Mouse (Mus musculus): Measurements from ENCODE around the gene Ube2e2. TPM values are rescaled to one million over a fixed set of nuclear protein-coding genes. Genes with fewer than 3 reads are reported as not detected.
"Not testable (repeated sequence)": the region's sequence is repeated elsewhere in the genome, so short reads cannot be mapped to it uniquely, and the experiment has no call there.

Gene Ube2e2
- polyA plus RNA-seq, 1 experiment from 2014 or later: 42.9 TPM

DNA sequence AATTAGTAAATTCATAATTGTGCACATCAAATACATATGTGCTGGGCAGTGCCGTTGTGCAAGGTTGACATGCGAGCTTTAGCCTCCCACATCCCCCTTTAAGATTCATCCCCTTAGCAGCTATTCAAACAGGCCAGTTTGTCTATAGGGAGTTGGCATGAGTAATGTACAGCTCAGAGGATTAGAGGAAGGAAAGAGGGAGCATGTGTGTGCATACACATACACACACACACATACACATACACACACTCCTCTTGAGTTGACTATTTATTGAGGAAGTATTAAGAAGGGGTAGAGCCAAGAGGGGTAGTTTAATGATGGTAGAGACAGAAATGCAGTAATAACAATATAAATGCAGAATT lies 339.5 kb downstream of the Ube2e2 start:
- WGBS: 93% methylated on average over 2 of the region's 2 CpGs
- H3K4me2 ChIP-seq: no peak overlapping the region
- H3K9ac ChIP-seq: no peak overlapping the region
- no peaks in the 10 kb centered on the region for H3K4me1 ChIP-seq (replicated peaks)
- no peak overlapping the region for H3K4me3 ChIP-seq
- ATAC-seq (ENCODE audit: insufficient number of reproducible peaks, low FRiP score): no peak
- H3K27ac ChIP-seq (ENCODE audit: poor library complexity, severe bottlenecking): no peak overlapping the region
- no peaks in the 10 kb centered on the region for H3K9me3 ChIP-seq (replicated peaks)
- no peaks in the 10 kb centered on the region for H3K27me3 ChIP-seq (replicated peaks)
- no peaks in the 10 kb centered on the region for H3K36me3 ChIP-seq

DNA sequence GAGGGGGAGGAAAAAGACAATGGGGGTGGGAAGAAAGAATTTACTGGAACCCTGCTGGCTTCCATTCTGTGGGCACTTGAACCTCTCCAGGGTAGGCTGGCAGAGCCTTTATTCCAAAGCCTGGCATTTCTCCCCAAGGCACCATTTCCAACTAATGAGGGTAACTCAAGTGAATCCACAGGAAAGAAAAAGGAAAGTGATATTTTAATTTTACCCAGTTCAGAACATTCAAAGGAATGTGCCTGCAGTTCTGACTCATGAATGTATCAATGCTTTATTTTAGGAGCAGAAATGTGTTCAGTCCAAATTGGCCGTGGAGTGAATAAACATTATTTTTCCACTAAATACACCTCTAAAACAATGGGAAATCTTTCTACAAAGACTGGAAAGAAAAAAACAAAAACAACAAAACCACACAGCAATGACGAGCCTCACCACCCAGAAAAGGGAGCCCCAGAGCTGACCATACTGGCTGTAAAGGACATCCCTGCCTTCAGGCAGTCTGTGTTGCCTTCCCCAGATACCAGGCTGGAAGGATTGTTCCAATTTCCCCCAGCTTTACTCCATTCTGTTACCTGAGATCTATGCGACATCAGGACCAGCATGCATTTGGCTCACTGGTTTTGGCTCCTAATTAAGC lies 340.0 kb downstream of the Ube2e2 start:
- H3K4me2 ChIP-seq: no peak overlapping the region
- no peaks in the 10 kb centered on the region for H3K27me3 ChIP-seq (replicated peaks)
- no peaks in the 10 kb centered on the region for H3K36me3 ChIP-seq
- H3K4me1 ChIP-seq (replicated peaks): no peaks in the 10 kb centered on the region
- H3K9me3 ChIP-seq (replicated peaks): no peaks in the 10 kb centered on the region
- H3K27ac ChIP-seq (ENCODE audit: poor library complexity, severe bottlenecking): no peak overlapping the region
- no peak overlapping the region for H3K4me3 ChIP-seq
- no peak for ATAC-seq (ENCODE audit: insufficient number of reproducible peaks, low FRiP score)
- 71% methylated on average over 3 of the region's 3 CpGs for WGBS
- no peak overlapping the region for H3K9ac ChIP-seq

- Histone ChIP-seq H3K36me3 (no peaks in the 10 kb centered on the region), H3K4me1 (replicated peaks) (no peaks in the 10 kb centered on the region; the same call in 1 of the 2 replicates), H3K27ac (ENCODE audit: poor library complexity, severe bottlenecking) (no peak overlapping the region), H3K4me2 (no peak overlapping the region), H3K9ac (no peak overlapping the region), H3K9me3 (replicated peaks) (no peaks in the 10 kb centered on the region), H3K4me3 (no peak overlapping the region), H3K27me3 (replicated peaks) (no peaks in the 10 kb centered on the region)
- WGBS: 64% methylated on average over 5 of the region's 5 CpGs
- no peak for ATAC-seq (ENCODE audit: insufficient number of reproducible peaks, low FRiP score)
These were observed 346.5 kb downstream of the Ube2e2 start for GRCm38 (mm10) chr14:18547541-18547940.

GRCm38 (mm10) chr14:18539092-18539491 lies 355.0 kb downstream of the Ube2e2 start:
- 74% methylated on average over 4 of the region's 4 CpGs for WGBS
- not testable (repeated sequence) for ATAC-seq (ENCODE audit: insufficient number of reproducible peaks, low FRiP score); H3K27me3 ChIP-seq (replicated peaks); H3K4me3 ChIP-seq; H3K4me2 ChIP-seq; H3K27ac ChIP-seq (ENCODE audit: poor library complexity, severe bottlenecking); H3K4me1 ChIP-seq (replicated peaks); H3K9ac ChIP-seq; H3K36me3 ChIP-seq; H3K9me3 ChIP-seq (replicated peaks)

- no peaks in the 10 kb centered on the region for H3K9me3 ChIP-seq (replicated peaks)
These were observed 363.2 kb downstream of the Ube2e2 start for GRCm38 (mm10) chr14:18530899-18531298.

DNA sequence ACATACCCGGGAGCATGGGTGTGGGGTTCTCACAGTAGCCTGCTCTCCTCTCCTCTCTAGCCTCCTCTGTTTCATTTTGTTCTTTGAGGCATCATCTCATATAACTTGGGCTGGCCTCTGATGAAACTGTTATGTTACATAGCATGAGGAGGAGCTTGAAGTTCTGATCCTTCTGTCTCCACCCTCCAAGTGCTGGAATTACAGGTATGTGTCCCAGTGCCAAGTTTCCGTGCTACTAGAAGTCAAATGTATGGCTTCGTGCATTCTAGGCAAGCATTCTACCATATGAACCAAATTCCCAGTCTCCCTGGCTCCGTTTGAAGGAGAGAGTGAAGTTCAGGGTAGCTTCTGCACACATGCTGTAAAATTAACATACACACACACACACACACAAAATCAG lies 363.6 kb downstream of the Ube2e2 start:
- Histone ChIP-seq H3K27me3 (replicated peaks) (no peaks in the 10 kb centered on the region), H3K4me3 (no peak overlapping the region), H3K9ac (no peak overlapping the region), H3K9me3 (replicated peaks) (no peaks in the 10 kb centered on the region), H3K36me3 (no peaks in the 10 kb centered on the region), H3K27ac (ENCODE audit: poor library complexity, severe bottlenecking) (no peak overlapping the region), H3K4me1 (replicated peaks) (no peaks in the 10 kb centered on the region), H3K4me2 (no peak overlapping the region)
- WGBS: 78% methylated on average over 4 of the region's 4 CpGs
- no peak for ATAC-seq (ENCODE audit: insufficient number of reproducible peaks, low FRiP score)

More at GRCm38 (mm10) chr14:18530899-18531298, 363.2 kb downstream of the Ube2e2 start:
- no peaks in the 10 kb centered on the region for H3K4me1 ChIP-seq (replicated peaks)
- ATAC-seq (ENCODE audit: insufficient number of reproducible peaks, low FRiP score): no peak
- H3K27ac ChIP-seq (ENCODE audit: poor library complexity, severe bottlenecking): no peak overlapping the region
- WGBS: 67% methylated on average over 2 of the region's 2 CpGs
- H3K36me3 ChIP-seq: no peaks in the 10 kb centered on the region
- H3K27me3 ChIP-seq (replicated peaks): no peaks in the 10 kb centered on the region
- no peak overlapping the region for H3K9ac ChIP-seq
- no peak overlapping the region for H3K4me2 ChIP-seq
- H3K4me3 ChIP-seq: no peak overlapping the region
